Mouse (Mus musculus) cerebellum, adult 9-10 months (tissue): Measurements from ENCODE around the gene Smim24.

Experiments used
- DNase-seq: peaks from one replicate; pipeline ENCODE4 v3.0.0; 2022

The Smim24 gene

DNA sequence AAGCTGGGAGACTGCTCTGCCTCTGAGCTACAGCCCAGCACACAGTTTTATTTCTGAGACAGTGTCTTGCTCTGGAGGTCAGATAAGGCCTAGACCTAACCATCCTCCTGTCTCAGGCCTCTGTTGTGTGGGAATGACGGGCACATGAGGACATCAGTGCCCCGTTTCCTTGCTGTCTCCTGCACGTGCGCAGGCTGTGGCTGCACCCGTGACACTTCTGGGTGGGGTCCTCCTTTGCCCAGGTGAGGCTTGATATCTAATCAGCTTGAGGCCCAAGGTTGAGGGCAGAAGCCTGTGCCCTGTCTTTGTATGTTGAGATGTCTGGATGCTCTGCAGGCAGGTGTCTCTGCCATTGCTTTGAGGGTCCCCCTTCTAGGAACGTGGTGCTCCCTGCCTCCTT is 581 bp upstream of the Smim24 start:
- no peak for DNase-seq

DNA sequence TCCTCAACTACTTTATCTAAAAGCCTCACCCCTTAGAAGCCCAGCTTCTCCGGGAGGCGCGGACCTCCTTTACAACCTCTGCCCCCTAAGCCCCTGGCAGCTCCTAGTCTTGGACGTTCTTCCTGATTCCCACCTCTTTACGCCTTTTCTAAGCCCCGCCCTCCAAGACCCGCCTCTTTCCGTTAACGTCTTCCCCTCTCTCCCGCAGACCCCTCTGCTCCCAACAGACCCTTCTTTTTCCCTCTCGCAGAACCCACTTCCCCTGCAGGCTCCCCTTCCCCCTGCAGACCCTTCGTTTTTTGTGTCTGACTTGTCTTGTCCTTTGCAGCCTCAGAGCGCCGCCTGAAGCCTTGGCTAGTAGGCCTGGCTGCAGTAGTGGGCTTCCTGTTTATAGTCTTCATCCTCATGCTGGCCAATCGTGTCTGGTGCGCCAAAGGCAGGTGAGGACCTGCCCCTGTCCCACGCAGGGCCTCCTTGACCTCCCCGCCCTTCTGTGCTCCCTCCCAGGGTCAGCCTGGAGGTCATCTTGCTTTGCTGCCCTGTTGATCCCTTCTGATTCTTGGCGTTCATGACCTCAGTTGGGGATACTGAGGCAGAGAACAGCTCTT is 709 bp downstream of the Smim24 start:
- DNase-seq, result no peak

DNA sequence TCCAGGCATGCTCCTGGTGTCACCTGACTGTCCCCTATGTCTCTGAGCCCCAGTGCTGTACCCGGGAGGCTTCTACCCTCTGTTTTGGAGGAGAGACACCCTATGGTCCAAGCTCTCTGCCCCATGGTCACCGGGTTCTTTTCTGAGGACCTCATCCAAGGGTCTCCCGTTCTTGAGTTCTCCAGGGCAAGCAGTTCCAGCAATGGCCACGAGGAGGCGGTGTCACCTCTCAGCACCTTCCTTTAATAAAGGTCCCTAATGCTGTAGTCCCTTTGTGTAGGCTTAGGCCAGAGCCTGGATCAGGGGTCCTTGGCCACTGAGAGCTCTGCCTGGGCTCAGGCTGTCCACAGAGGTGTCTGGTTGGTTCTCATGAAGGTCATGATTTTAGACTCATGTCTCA is 2.3 kb downstream of the Smim24 start:
- peak; percentile 83 for DNase-seq

DNA sequence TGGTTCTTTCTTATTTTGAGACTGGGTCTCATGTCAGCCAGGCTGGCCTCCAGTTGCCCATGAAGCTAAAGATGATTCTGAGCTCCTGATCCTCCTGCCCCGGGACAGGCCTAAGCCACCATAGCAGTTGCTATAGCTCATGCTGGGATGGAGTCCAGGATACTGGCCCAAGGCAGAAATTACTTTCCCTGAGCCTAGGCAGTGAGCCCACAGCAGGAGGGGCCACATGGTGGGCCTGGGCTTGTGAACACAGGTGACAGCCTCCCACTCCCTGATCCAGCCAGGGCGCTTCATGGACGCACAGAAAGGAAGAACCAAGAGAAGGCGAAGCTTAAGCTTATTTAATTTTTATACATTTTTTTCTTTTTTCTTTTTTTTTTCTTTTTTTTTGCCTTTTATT is 3.0 kb downstream of the Smim24 start:
- DNase-seq, result no peak

DNA sequence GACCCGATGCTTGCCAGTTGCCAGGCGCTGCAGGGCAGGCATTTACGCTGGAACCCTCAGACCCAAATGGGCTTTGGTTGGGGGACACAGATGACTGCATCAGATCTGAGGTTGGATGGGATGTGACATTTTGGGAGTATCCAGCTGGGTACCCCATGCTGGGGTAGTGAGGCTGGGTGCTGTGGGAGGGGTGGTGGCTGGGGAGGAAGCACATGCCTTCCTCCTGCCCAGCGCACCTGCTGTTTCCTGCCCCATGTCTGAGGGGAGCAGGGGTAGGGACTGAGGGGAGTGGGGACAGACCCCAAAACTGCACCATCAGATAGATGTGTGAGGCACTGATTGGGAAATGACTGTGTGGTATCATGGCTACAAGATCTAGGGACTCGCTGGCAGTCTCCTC is 3.9 kb downstream of the Smim24 start:
- no peak for DNase-seq

DNA sequence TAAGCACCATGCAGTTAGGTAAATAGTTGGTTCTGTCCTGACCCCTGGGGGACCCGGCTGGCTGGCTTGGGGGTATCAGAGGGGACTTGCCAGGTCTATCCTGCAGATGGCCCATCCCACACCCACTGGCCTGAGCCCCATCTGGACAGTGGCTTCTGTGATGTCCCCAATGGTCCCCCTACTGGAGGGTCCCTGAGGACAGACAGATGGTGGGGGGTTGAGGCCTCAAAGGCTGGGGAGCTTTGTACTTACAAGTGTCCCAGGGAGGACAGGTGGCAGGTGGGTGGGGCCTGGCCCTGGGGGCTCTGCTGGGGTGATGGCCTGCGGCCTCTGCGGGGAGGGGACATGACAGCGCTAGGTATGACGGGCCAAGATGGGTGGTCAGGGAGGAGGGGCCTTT is 6.4 kb downstream of the Smim24 start:
- peak; percentile 72 for DNase-seq

DNA sequence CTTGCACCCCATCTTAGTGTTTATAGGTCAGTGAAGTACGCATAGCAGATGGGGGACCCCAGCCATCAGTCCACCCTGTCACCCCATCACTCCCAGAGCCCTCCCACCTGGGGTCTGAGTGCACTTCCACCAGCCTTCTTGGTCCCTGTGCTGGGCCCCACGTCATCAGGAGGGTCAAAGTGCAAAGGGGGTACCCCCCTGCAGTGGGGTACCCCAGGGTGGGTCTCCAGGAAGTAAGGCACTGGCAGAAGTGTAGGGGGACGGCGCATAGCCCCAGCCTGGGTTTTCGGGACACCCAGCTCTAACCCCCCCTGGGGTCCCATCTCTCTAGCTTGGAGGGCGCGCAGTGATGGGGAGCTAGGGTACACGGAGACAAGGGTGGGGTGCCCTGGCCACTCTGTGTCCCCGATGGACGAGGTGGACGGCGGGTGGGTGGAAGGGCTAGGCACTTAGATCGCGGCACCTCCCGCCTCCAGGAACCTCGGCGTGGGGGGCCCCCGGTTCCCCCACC is 7.0 kb downstream of the Smim24 start:
- peak; percentile 66 for DNase-seq

DNA sequence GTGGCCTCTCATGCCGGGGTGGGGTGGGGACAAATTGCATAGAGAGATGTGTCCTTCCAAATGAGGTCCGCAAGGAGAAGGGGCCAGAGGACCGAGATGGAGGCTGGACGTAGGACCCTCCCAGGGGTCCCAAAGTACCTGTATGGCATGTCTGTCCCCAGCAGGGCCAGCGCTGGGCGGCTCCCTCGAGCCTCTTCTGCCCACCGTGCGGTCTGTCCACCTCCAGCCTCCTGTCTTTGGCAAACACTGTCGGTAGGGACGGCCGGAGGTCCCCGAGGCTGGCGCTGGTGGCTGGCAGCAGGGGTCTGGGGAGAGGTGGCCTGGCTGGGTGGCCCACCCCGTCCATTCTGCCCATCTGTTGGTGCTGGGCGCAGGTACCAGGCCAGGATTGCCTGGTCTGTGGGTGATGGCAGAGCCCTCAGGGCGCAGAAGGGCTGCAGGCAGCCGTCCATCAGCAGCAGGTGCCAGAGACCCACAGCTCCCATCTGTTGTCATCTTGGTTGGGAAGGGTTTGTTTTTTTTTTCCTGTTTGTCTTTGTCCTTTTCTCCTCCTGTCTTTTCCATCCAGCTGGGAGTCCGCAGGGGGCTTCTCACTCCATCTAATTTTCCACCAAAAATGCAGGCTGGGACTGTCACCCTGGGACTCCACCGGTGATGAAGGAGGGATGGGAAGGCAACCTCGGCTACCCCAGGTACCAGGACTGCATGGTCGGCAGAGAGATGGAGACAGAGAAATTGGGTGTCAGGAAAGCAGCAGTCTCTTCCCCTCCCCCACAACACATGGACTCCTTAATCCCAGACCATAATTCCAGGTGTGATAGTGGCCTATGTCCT is 7.7 kb downstream of the Smim24 start:
- DNase-seq, result peak; percentile 94

DNA sequence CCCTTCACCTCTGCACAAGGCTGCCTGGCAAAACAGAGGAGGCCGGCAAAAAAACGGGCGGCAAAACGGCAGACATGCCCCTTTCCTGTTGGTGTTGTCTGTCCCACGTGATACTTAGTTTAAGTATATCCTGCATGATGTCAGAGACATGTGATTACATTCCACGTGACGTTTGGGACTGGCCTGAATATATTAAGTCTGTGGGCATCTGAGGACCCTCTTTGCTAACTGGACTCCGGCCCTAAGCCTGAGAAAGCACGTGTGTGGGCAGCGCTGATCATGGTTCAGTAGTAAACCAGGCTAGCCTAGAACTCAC is 8.3 kb downstream of the Smim24 start:
- peak; percentile 77 for DNase-seq

DNA sequence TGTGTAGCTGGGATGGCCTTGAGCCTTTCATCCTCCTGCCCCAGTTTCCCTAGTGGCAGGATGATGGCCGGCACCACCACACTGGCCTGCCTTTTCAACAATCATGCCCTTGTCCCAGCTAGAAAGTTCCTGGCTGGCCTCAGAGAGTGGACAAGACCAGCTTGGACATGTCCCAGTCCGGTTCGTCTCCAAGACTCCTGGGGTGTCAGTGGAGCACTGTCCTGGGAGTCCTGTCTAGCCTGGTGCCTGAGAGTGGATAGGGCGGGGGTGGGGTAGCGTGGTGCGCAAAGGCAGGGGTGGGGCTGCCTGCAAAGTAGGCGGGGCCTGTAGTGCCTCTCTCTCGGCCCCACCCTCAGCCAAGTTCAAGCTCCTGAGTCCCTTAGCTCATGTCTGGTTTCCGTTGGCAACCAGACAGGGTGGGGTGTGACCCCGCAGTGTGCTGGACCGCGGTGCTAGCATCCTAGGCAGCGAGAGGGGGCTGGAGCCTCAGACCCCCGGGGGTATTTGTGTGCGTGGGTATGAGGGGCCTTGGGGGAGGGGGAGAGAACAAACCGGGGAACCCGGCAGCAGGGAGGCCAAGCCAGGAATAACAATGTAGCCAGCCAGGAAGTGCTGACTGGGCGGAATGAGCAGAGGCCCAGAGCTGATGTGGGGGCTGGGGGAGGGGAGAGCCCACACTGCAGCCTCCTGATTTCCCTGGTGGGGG is 8.8 kb downstream of the Smim24 start:
- peak; percentile 69 for DNase-seq

DNA sequence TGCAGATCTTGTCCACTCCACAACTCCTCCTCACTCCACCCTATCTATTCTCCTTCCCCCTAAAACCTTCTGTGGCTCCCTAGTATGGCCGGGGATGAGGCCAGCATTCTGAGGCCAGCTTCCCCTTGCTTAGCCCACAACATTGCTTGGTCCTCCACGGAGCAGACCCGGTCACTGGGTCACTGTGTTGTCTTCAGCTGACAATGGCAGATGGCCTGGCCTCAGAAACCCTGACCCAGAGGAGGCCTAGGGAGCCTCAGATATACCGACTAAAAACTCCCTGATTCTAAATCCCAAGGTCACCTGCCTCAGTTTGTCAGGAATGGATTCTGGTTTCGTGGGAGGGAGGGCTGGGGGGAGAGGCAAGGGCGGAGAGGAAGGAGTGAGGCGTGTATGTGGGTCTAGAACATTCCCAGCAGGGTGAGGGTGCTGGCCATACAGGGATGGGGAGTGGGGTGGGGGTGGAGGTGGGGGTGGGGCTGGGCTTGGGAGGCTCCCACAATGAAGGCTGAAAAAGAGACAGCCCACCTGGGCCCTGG is 9.4 kb downstream of the Smim24 start:
- no peak for DNase-seq

DNA sequence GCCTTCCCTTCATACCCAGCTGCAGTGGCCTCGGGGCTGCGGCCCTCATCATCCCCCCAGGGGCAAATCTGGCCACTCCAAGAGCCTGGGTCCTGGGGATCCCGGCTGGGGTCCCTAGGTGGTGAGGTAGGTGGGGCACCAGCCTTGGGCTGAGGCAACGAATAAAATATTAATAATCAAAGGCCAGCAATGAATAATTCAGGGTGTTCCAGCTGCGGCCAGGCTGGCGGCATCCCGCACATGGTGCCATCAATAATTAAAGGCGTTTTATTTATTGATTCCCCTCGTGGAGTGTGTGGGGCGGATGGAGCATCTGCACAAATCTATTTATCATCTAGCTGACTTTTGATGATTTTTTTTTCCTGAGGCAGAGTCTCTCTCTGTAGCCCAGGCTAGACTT is 10.7 kb downstream of the Smim24 start:
- no peak for DNase-seq

DNA sequence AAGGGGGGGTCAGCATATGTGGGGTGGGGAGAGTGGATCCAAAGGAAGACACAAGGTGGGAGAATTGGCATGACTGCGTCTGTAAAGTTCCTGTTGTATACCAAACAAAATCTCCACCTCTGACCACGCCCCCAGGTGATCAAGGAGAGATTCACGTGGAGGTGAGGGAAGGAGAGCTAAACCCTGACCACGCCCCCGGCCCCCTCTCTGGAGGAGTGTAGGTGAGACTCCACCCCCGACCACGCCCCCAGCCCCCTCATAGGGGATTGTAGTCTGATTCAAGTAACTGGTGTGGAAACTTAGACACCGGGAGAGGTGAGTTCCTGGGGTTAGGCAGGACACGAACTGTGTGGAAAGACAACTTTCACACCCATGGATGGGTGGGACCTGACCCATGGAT is 11.2 kb downstream of the Smim24 start:
- no peak for DNase-seq

DNA sequence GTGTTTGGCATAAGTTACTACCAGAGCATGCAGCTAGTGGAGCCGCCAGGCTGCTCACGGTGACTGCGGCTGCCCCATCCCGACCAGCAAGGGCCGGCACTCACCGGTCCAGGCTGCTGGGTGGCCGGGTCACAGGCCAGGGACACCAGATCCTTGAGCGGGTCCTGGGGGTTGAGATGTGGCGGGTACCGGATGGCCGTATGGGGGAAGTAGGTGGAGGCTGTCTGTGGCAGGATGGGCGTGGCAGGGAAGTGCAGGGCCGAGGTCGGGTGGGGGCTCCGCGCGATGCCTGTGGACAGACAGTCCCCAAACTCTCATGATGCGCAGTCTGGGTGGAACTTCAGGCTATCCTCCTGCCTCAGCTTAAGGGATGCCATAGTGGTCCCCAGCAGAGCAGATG is 11.9 kb downstream of the Smim24 start:
- no peak for DNase-seq

DNA sequence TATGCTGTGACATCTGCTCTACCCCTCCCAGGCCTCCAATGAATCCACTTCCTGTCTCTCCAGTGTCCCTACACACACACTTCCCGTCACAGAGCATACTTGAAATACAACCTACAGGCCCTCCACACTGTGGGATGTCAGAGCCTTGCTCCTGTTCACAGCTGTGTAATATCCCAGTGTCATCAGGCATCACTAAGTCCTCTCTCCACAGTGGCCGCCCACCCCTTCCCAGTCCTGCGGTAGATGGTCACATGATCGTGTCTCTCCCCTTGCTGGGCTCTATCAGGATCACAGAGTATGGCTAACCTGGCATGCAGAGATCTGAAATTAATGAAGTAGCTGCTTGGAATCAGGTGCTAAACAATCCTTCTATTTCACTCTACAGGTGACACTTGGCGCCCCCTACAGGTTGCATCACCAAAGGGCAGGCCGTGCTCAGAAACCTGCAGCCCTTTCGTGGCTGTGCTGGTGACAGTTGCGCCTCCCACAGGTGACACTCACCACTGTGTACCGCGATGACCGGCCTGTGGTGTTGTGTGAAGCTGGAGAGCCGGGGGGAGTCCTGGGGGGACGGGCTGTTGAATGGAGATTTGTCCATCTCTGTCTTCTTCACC is 12.8 kb downstream of the Smim24 start:
- DNase-seq, result peak; percentile 92

DNA sequence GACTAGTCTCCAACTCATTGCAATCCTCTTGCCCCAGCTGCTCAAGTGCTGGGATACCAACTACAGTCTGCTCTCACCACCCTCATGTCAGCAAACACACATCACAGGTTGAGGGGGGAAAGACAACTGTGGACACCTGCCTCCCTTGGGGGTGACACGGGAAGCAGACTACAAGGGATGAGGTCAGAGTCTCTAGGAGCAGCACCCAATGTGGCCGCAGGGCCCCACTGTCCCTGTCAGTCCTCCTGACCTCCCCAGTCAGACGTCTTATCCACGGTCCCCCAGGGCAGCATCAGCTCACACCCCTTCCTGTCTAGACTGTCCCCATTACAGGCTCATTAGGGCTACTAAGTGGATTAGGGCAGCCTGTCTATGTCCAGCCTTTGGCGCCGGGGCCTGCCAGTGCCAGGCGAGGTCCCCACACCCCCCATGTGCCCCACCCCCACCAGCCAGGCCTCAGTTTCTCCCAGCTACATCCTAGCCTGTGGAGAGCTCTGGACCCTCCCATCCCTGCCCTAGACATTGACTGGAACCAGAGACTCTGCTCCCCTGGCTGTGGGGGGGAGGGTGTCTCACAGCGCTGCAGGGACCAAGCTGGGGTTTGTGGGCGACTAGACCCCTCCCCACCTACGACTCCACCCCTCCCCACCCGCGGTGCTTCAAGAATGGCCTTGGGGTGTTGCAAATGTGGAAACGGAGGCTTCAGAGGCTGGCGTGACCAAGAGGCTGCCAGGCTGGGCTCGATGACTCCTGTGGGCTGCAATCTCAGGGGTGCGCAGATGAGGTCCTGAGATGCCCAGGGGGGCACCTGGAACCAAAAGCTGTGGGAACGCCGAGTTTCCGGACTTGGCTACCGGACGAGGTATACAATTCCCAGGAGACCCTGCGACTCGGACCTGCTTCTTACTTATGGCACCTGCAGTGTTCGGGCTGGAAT is 13.9 kb downstream of the Smim24 start:
- DNase-seq, result no peak

DNA sequence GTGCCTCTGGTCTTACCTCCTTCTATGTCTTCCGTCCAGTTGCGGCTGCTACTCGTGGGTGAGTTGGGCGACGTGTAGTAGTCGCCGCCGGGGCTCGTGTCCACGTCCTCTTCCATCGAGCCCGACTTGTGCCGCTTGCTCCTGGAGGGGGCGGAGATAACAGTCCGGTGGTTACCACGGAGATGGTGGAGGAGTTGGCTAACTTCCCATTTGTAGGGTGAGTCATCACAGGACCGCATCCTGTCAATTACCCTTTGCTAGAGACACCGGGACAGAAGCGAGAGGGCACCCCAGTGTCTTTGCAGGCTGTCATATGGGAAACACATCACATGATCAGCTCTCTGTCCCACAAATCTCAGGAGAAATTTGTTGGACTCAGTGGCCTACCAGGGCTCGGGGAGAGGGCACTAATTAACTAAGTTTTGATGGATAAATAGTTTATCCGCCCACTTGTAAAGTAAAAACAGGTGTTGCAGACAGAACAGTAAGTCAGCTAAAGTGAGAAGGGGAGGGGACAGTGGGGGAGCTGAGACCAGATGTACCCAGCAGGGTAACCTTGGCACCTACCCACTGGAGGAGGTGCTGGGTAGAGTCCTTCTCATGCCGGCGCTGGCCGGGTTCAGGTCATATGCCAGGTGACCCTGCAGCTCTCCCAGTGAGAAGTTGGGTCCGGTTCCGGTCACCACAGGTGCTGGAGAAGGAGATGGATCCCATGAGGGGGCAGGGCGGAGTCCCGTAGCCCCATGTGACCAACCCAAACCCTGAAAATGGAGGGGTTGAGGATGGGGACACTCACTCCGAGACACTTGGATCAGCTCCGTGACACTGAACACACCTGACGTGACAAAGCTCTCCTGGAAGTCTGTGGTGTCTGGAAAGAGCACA is 14.9 kb downstream of the Smim24 start:
- DNase-seq, result peak; percentile 92

DNA sequence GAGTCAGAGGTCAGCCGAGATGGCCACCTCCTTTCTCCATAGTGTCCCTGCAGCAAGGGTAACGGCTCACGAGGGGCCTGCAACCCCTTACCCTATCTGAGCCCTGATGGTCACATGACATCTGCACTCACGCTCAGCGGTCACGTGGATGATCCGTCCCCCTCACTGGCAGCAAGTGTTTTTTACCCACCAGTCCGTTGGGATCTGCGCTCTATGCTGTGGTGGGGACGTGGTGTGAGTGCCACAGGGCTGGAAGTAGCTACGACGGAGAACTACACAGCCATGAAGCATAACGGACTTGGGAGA is 15.5 kb downstream of the Smim24 start:
- no peak for DNase-seq

DNA sequence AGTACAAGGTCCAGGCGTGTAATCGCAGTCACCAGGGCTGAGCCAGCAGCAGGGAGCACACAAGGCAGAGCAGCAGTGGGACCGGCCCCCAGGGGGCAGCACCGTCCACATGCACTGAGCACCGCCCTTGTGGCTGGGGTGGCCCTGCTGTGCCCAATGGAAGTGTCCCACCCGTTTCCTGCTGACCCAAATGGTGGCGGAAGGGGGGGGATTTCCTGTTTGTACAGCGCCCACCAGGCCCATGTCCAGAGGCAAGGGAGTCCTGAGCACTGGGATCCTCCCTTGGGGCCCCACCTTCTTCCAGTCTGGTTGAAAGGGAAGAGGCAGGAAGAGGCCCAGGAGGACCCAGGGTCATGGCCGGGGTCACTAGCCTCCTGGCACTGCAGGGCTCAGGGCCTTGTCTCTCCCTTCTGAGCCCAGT is 16.0 kb downstream of the Smim24 start:
- DNase-seq, result peak; percentile 78

DNA sequence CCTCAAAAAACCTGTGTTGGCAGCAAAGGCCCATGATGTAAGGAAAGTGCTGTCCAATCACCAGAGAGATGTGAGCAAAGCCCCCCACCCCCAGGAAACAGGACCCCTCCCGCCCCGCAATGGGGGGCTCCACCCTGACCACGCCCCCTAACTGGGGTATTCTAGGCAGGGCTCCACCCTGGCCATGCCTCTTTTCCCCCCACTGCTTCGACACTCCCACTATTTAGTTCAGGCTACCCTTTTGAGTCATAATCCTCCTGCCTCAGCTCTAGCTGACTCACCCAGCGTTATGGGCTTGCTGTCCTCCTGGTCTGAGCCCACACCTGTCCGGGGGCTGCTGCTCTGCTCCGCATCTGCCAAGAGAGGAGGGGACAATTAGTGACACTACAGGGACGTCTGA is 16.5 kb downstream of the Smim24 start:
- no peak for DNase-seq

DNA sequence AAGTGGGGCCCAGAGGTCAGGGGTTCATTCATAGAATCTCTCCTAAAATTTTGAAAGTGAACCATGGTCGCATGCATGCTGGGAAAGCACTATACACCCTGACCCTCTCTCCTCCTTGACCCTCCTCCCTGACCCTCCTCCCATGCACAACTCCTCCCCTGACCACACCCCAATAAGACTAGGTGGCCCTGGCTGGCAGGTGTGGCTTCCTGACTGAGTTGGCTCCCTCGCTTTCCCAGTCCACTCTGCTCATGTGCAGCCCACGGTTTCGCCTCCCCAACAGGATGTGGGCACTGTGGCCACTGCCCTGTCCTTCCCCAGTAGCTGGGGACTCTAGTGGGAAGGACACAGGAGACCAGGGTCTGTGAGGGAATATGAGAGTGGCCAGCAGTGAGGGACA is 17.5 kb downstream of the Smim24 start:
- no peak for DNase-seq
